23 mouse cellular contexts compared by ENCODE assay signal in genomic region chr6:140432363-140432762, GRCm38 (mm10).
"Had no signal": no experiment of that assay in that cellular context is flagged by ENCODE, and none has a peak within 500 bp of the region (broad histone marks: within the 10 kb centered on the region; RNA-seq: fewer than 3 reads in every experiment).

No protein-coding gene starts in this region.

- DNase-seq: gastrocnemius, postnatal 14 days; gastrocnemius, postnatal 36 days; heart, adult 2 months; heart, postnatal 14 days; heart, postnatal 36 days; kidney, adult 11 months; kidney, adult 2 months; kidney, adult 9 months; kidney, postnatal 14 days; kidney, postnatal 36 days; layer of hippocampus, adult 9-11 months; layer of hippocampus, postnatal 36 days; left cerebral cortex, postnatal 4 days; liver; liver, embryonic 13.5 days had no signal

- H3K4me1 ChIP-seq: heart, embryonic 13.5 days; heart, embryonic 15.5 days; kidney, embryonic 15.5 days; limb, embryonic 12.5 days; liver, embryonic 13.5 days had no signal

- H3K4me3 ChIP-seq: heart, adult 2 months; heart, embryonic 13.5 days; heart, embryonic 15.5 days; hindbrain, embryonic 13.5 days; hindbrain, embryonic 15.5 days; kidney, embryonic 15.5 days; limb, embryonic 12.5 days; liver, embryonic 13.5 days had no signal

- H3K27me3 ChIP-seq: heart, embryonic 13.5 days; heart, embryonic 15.5 days; hindbrain, embryonic 13.5 days; hindbrain, embryonic 15.5 days; kidney, embryonic 15.5 days; limb, embryonic 12.5 days; liver, embryonic 13.5 days had no signal

- H3K27ac ChIP-seq: heart, adult 2 months; heart, embryonic 13.5 days; heart, embryonic 15.5 days; hindbrain, embryonic 13.5 days; hindbrain, embryonic 15.5 days; hindbrain, postnatal 0 days; kidney, embryonic 15.5 days; kidney, postnatal 0 days; limb, embryonic 12.5 days; liver, embryonic 13.5 days had no signal
